Mouse (Mus musculus) inflammation-experienced regulatory T-cells, adult 6 months (primary cell): ENCODE data around the gene Fbxw25. TPM values are rescaled to one million over a fixed set of nuclear protein-coding genes. Genes with fewer than 3 reads are reported as not detected.
"Not testable (repeated sequence)": the region's sequence is repeated elsewhere in the genome, so short reads cannot be mapped to it uniquely, and the experiment has no call there.

ENCODE experiments used
- ATAC-seq: one replicate; pipeline ENCODE4 v1.8.0; 2017
- polyA plus RNA-seq, 3 experiments: library from polyadenylated mRNA; unstranded; fragments of 100-300 nt; shearing (Covaris generic); gene quantifications; one replicate each; pipeline ENCODE4 v1.2.1; 2017

Fbxw25 gene
- not detected for polyA plus RNA-seq

DNA sequence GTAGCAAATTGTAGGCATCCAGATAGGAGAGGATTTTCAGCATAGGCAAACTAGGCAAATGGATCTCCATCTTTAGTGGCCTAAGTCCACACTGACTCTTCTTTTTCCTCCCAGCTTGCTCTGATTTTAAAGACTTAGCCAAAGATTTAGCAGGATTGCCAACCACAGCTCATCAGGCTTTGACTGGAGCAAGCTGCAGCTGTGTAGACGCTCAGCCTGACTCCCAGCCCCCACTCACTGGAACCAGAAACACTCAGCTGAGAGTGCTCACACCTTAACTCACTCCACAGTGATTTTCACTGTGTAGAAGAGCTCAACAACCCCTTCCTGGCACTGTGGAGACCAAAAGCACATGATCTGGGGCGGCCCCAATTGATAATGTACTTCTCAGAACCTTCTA is at the start of gene Fbxw25:
Gene Fbxw25, minus strand, starts transcription at position 101 of the 400 bp plus-strand sequence.
- ATAC-seq = not testable (repeated sequence)

DNA sequence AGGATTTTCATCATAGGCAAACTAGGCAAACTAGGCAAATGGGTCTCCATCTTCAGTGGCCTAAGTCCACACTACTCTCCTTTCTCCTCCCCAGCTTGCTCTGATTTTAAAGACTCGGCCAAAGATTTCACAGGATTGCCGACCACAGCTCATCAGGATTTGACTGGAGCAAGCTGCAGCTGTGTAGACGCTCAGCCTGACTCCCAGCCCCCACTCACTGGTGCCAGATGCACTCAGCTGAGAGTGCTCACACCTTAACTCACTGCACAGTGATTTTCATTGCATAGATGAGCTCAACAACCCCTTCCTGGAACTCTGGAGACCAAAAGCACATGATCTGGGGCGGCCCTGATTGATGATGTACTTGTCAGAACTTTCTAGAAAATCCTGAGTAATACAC is 38.1 kb upstream of the Fbxw25 start, which contains the start of gene Fbxw18:
Gene Fbxw18, minus strand, starts transcription at position 101 of the 400 bp plus-strand sequence.
- not testable (repeated sequence) for ATAC-seq

DNA sequence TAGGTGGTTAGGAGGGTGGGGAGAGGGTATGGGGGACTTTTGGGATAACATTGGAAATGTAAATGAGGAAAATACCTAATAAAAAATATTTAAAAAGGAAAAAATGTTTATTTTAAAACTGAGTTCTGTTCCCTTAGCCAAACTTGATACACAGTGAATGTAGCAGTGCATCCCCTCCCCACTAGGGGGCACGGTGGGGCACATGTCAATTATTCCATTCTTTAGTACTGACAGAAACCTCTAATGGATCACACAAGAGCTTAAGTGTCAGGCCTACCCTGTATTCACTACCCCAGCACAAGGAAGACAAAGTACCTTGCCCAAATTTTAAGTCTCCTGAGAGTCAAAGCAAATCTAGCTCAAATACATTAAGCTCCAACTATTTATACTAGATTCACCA is 20.8 kb upstream of the Fbxw25 start:
- ATAC-seq = no peak

DNA sequence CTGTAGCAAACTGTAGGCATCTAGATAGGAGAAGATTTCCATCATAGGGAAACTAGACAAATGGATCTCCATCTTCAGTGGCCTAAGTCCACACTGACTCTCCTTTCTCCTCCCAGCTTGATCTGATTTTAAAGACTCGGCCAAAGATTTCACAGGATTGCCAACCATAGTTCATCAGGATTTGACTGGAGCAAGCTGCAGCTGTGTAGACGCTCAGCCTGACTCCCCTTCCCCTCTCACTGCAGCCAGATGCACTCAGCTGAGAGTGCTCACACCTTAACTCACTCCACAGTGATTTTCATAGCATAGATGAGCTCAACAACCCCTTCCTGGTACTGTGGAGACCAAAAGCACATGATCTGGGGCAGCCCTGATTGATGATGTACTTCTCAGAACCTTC is 38.5 kb downstream of the Fbxw25 start, which contains the start of gene Fbxw24:
Gene Fbxw24, minus strand, starts transcription at position 101 of the 400 bp plus-strand sequence.
- ATAC-seq = not testable (repeated sequence)

DNA sequence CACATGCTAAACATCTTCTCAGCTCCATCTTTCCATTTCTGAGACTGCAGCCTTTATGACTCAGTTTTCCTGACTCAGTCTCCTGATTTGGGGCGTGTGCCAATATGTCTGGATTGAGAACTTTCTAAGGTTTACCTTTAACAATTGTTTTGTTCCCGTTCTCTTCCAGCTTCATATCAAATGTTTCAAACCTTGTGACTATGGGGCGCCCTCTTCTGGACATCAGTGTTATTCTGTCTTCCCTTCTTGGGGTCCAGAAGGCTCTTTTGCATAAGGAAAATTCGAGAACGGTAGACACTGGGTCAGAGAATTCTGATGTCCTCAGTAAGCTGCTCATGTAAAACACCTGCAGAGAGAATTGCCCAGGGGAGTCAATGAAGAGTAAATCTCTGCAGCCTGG is 57.6 kb downstream of the Fbxw25 start:
- not testable (repeated sequence) for ATAC-seq

DNA sequence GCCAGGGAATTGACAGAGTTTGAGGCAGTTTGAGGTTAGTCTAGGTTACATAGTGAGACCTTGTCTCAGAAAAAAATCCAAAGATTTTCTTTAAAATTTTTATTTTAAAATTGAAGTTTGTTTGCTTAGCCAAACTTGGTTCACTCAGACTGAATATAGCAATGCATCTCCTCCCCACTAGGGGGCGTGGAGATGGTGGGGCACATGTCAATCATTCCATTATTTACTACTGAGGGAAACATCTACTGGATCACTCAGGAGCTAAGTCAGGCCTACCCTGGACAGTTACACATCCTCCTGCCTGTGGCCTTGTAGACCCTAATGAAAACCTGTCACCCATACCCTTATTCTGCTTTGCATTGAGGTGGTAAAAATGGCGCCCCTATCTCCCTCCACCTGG is 62.3 kb downstream of the Fbxw25 start:
- ATAC-seq = not testable (repeated sequence)

DNA sequence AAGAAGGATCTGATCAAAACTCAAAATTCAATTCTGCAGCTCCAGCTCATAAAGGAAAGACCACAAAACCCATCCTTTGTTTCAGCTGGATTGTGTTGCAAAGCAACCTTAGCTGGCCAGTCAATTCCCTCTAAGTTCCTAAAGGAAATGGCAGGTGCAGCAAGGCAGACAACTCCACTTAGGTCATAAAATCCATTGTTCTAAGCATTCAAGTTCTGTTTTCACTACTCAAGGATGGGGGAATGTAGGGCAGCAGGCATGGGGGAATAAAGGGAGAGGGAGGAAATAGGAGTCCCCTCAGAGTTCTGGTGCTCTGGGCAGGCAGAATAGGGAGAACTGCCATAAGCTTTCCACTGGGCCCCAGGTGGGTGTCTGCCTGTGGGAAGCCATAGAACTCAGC is 67.2 kb downstream of the Fbxw25 start:
- no peak for ATAC-seq

Other genes starting within 250 kb of the Fbxw25 start
- not detected for gene Fbxw16, start 215.5 kb downstream of the Fbxw25 start, polyA plus RNA-seq
- gene Fbxw19, start 168.8 kb downstream of the Fbxw25 start, polyA plus RNA-seq = not detected
- gene Fbxw15, start 96.4 kb downstream of the Fbxw25 start, polyA plus RNA-seq = not detected
- not detected for gene Fbxw24, start 38.6 kb downstream of the Fbxw25 start, polyA plus RNA-seq
- not detected for gene Fbxw18, start 38.0 kb upstream of the Fbxw25 start, polyA plus RNA-seq
- gene Fbxw26, start 81.4 kb upstream of the Fbxw25 start, polyA plus RNA-seq = not detected
- not detected for gene Fbxw27, start 126.0 kb upstream of the Fbxw25 start, polyA plus RNA-seq
- not detected for gene Spink8, start 147.6 kb upstream of the Fbxw25 start, polyA plus RNA-seq
- 10 to 100 TPM in 1 of 3 experiments, 1 to 10 TPM in 2; 6.7 to 16.6 (median 9.4) TPM for gene Nme6, start 168.1 kb upstream of the Fbxw25 start, polyA plus RNA-seq
- 1 to 10 TPM in 1 of 3 experiments, not detected in 2; 1.5 TPM for gene Camp, start 185.0 kb upstream of the Fbxw25 start, polyA plus RNA-seq
- gene Cdc25a, start 210.9 kb upstream of the Fbxw25 start, polyA plus RNA-seq = 10 to 100 TPM in 1 of 3 experiments, 1 to 10 TPM in 2; 6.2 to 10.2 (median 8.1) TPM